Mouse (Mus musculus) colon, adult 2 months (tissue): ENCODE data around the gene Batf2. TPM values are rescaled to one million over a fixed set of nuclear protein-coding genes. Genes with fewer than 3 reads are reported as not detected.

Experiments
- polyA plus RNA-seq: library from polyadenylated mRNA; depleted of rRNA; stranded (reverse); fragments of >200 nt; gene quantifications from 2 replicates; pipeline ENCODE4 v1.2.3, GENCODE M21; 2012; rRNA removed

Gene Batf2
- 60.8 and 73.8 TPM in 2 replicates for polyA plus RNA-seq

GRCm38 (mm10) chr19:6140678-6141393 is at the start of gene Batf2:
Gene Batf2, plus strand, starts transcription at chr19:6140983.

GRCm38 (mm10) chr19:6094119-6094518 is 46.7 kb upstream of the Batf2 start, which contains the start of gene AC131692.1:
Gene AC131692.1, plus strand, starts transcription at chr19:6094419.

DNA sequence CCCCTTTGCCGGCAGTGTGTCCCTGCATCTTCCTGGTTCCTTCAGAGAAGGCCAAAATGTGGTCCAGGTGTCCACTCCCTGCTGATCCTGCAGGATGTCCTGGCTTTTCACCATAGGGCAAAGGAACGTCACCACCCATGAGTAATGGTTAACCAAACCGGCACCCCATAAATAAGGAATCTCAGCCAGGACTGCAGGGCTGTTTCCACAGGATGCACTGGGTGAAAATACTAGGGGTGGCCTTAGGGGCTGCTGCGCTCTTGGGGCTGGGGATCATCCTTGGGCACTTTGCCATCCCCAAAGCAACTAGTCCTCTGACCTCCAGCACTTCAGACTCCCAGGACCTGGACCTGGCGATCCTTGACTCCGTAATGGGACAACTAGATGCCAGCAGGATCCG is 35.2 kb upstream of the Batf2 start, which contains the start of gene Naaladl1:
Gene Naaladl1 (plus strand): TSS at position 197 of the 400 bp plus-strand sequence.

DNA sequence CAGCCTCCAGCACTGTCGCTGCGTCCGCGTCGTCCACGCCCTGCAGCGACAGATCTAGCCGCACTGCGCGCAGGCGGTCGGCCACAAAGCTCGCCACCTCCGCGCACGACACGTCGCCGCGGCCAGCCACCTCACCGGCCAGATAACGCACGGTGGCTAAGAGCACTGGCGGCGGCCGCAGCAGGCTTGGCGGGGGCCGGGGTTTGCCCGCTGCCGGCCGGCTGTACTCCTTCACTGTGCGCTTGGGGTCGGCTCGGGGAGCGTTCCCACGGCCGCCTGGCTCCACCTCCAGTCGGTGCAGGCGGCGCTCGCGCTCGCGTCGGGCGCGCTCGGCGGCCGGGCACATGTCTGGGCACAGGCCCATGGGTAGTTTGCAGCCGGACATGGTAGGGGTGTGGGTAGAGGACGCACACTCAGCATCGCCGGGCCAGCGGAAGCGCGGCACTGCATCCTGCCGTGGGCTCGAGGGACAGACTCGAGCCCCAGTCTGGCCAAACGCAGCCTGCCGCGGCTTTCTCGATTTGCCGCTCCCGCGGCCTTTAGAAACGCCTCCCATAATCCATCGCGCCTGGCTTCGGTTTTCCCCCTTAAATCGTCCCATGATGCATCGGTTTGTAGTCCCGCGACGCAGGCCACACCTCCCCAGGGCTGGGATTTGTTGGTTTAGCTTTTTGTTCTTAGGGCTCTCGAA is 22.7 kb upstream of the Batf2 start, which contains the start of gene Sac3d1:
Gene Sac3d1 (minus strand): TSS at position 665 of the 691 bp plus-strand sequence.

DNA sequence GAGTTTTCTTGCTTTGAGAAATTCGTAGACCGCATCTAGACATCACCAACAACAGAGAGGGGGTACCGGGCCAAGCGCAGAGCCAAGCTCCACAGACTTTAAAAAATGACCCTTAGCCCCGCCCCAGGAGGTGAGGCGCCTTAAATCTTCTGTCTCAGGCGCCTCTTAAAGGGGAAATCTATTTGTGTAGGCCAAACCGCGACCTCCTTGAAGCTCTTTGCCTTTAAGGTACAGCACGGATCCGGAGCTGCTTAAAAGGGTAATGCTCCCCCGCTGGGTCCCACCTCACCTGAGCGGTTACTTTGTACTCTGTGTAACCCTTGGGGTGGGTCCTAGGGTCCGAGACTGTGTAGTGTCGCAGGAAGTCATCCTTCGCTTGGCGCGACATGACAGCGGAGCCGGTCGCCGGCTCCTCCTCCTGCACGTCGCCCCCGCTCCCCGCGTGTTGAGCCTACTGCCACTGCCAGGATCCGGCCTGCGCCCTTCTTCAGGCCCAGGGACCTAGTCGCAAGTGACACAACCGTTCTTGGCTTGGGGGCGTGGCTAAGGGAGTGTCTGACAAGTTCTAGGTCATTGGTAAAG is 12.9 kb upstream of the Batf2 start, which contains the start of gene Snx15:
Gene Snx15 (minus strand): TSS at position 545 of the 582 bp plus-strand sequence.

GRCm38 (mm10) chr19:6141394-6141749 is 589 bp downstream of the Batf2 start, which contains the start of gene Arl2:
Gene Arl2, minus strand, starts transcription at chr19:6141548.

DNA sequence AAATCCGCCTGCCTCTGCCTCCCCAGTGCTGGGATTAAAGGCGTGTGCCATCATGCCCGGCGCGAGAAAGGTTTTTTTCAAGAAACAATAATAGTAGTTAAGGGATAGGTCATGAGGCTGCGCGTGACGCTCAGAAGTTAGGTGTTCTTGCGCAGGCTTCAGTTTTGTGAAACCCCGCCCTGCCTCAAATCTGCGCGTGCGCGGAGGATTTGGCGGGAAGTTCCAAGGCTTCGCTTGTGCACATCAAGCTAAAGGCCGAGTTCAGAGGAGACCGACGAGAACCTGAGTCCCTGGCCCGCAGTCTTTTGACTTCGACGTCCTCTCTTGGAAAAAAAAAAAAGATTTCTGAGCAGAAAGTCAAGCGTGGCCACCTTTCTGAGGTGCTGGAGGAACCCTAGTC is 43.3 kb downstream of the Batf2 start, which contains the start of gene Majin:
Gene Majin (plus strand): TSS at position 258 of the 400 bp plus-strand sequence.

Other genes starting within 250 kb of the Batf2 start
- 0.57 and 0.62 TPM in 2 replicates for gene Tigd3, start 246.8 kb upstream of the Batf2 start, polyA plus RNA-seq
- 53.4 and 61.3 TPM in 2 replicates for gene Dpf2, start 228.0 kb upstream of the Batf2 start, polyA plus RNA-seq
- 7.0 and 7.3 TPM in 2 replicates for gene Cdc42ep2, start 216.2 kb upstream of the Batf2 start, polyA plus RNA-seq
- 22.8 and 27.7 TPM in 2 replicates for gene Pola2, start 176.8 kb upstream of the Batf2 start, polyA plus RNA-seq
- gene Slc22a20, start 154.8 kb upstream of the Batf2 start, polyA plus RNA-seq, result 0.06 TPM in 1 of 2 replicates, not detected in the other
- 69.9 and 86.7 TPM in 2 replicates for gene Capn1, start 125.1 kb upstream of the Batf2 start, polyA plus RNA-seq
- gene Syvn1, start 94.4 kb upstream of the Batf2 start, polyA plus RNA-seq, result 56.5 and 68.0 TPM in 2 replicates
- 11.1 and 13.7 TPM in 2 replicates for gene Mrpl49, start 83.2 kb upstream of the Batf2 start, polyA plus RNA-seq
- gene Fau, start 83.1 kb upstream of the Batf2 start, polyA plus RNA-seq, result 2,245 and 2,287 TPM in 2 replicates
- gene Znhit2, start 79.8 kb upstream of the Batf2 start, polyA plus RNA-seq, result 81.0 and 86.7 TPM in 2 replicates
- gene Tm7sf2, start 72.6 kb upstream of the Batf2 start, polyA plus RNA-seq, result 68.6 and 88.1 TPM in 2 replicates
- 86.3 and 87.2 TPM in 2 replicates for gene Vps51, start 63.8 kb upstream of the Batf2 start, polyA plus RNA-seq
- 1.3 TPM in 1 of 2 replicates, not detected in the other for gene Tmem262, start 61.0 kb upstream of the Batf2 start, polyA plus RNA-seq
- gene Gm28374, start 58.7 kb upstream of the Batf2 start, polyA plus RNA-seq, result 0.34 and 0.72 TPM in 2 replicates
- gene Zfpl1, start 56.0 kb upstream of the Batf2 start, polyA plus RNA-seq, result 96.4 and 116 TPM in 2 replicates
- 3.2 and 4.1 TPM in 2 replicates for gene Cdca5, start 56.0 kb upstream of the Batf2 start, polyA plus RNA-seq
- not detected in 2 replicates for gene AC131692.1, start 46.6 kb upstream of the Batf2 start, polyA plus RNA-seq
- gene Naaladl1, start 35.2 kb upstream of the Batf2 start, polyA plus RNA-seq, result 17.8 and 47.8 TPM in 2 replicates
- gene Sac3d1, start 22.3 kb upstream of the Batf2 start, polyA plus RNA-seq, result 60.1 and 60.7 TPM in 2 replicates
- gene Snx15, start 12.7 kb upstream of the Batf2 start, polyA plus RNA-seq, result 59.0 and 65.6 TPM in 2 replicates
- 95.4 and 114 TPM in 2 replicates for gene Arl2, start 565 bp downstream of the Batf2 start, polyA plus RNA-seq
- 0.12 and 0.91 TPM in 2 replicates for gene Majin, start 43.4 kb downstream of the Batf2 start, polyA plus RNA-seq
- 0.45 and 0.97 TPM in 2 replicates for gene Gpha2, start 85.4 kb downstream of the Batf2 start, polyA plus RNA-seq
- gene Ppp2r5b, start 94.9 kb downstream of the Batf2 start, polyA plus RNA-seq, result 84.5 and 109 TPM in 2 replicates
- gene Atg2a, start 100.7 kb downstream of the Batf2 start, polyA plus RNA-seq, result 61.7 and 63.2 TPM in 2 replicates
- gene Ehd1, start 135.7 kb downstream of the Batf2 start, polyA plus RNA-seq, result 286 and 304 TPM in 2 replicates
- gene Cdc42bpg, start 165.5 kb downstream of the Batf2 start, polyA plus RNA-seq, result 69.5 and 74.2 TPM in 2 replicates
- gene Men1, start 194.0 kb downstream of the Batf2 start, polyA plus RNA-seq, result 50.2 and 51.0 TPM in 2 replicates
- 95.7 and 106 TPM in 2 replicates for gene Map4k2, start 200.2 kb downstream of the Batf2 start, polyA plus RNA-seq
- gene Sf1, start 222.7 kb downstream of the Batf2 start, polyA plus RNA-seq, result 147 and 199 TPM in 2 replicates
- gene Pygm, start 243.4 kb downstream of the Batf2 start, polyA plus RNA-seq, result 14.0 and 16.7 TPM in 2 replicates